Mouse (Mus musculus) left cerebral cortex, postnatal 10 days (tissue): ENCODE results near the gene Nup153. TPM values are rescaled to one million over a fixed set of nuclear protein-coding genes. Genes with fewer than 3 reads are reported as not detected.
A peak's percentile ranks its signal among the peaks of the same experiment; 100 is the strongest.

Experiments
- DNase-seq, 2 experiments: peaks; one replicate each; pipeline ENCODE4 v3.0.0; 2021 to 2022; ENCODE audit warnings: low spot score in 2 of 2, mixed read lengths in 1 of 2; ENCODE audit errors: extremely low spot score in 1 of 2
- intact Hi-C: fragments of 180-260 bp; cut with DNase I; formaldehyde crosslinking; loops from one replicate; pipeline ENCODE4 v1.15.1; 2025
- total RNA-seq, 2 experiments: library from RNA; stranded (reverse); gene quantifications; 2 replicates each; pipeline ENCODE4 v1.2.3; 2021

Gene Nup153
- total RNA-seq, 2 experiments from 2014 or later, result 64.1 to 72.2 TPM

DNA sequence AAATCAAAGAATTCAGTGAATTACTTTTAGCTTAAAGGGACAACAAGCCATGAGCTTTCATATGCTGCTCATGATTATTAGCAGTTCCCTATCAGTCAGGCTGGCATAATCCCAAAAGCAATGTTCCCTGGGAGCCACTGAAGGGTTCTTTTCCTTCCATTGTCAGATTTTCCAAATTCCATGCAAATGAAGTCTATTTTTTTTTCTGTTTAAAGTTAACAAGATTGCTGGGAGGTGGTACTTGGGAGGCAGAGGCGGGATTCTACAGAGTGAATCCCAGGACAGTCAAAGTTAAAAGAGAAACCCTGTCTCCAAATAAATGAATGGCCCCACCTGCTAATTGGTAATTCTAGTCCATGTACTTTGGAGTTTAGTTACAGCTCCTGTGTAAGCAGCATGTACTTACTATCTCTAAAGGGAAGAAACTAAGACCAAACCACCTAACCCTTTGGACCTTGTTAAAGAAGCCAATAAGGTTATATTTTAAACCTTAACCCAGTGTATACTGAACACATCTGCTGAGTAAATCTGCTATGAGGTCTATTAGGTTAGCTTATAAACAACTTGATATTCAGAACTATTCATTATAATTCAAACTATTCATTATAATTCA is 32.3 kb downstream of the Nup153 start:
- DNase-seq, result no peak
- intact Hi-C loops, result no loop called here

DNA sequence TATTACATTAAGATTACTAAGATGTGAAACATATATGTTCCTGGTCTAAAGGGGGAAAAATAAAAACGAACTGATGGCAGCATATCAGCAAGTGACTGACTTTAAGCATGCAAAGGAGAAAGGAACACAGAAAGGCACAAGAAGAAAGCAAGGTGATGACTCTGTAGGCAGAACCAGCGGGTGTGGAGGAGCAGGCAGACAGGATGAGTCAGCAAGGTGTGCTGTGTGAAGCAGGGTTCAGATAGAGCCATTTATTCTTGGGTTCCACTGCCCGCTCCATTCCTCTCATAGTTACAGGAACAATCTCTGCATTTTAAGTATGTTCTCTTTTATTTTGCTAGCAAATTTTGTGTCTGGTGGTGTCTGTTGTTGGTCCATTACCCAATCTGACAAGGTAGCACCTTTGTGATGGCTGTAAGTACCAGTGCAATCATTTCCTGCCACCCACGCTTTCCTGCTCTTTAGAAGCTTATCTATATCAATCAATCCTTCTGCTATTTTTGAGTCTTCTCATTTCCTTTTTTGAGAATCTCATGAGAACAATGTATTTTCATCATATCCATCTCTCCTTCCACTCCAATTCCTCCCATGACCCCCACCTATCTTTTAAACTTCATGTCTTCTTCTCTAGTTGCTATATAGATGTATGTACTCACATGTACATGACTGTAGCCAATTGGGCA is 37.0 kb downstream of the Nup153 start:
- intact Hi-C loops, result no loop called here
- no peak for DNase-seq

DNA sequence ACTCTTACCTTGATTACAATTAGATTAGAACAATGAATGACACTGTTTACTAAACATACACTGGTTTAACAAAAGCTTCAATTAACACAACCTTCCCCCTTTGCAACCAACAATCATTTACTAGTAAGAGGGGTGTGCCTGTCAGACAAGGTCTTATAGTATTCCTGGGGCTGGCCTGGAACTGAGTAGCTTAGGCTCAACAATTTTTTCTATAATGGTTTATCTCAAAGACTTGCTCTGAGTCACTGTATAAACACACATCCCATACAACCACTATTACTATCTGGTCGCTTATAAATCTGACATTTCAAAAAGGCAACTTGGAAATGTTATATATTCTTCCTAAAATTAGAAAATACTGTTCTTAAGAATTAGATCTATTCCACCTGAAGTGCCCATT is 44.4 kb downstream of the Nup153 start:
- DNase-seq, result no peak
- intact Hi-C loops, result loop anchor here (10.0 kb wide), 1 partner anchor 111 kb away; no protein-coding TSS in a partner anchor

DNA sequence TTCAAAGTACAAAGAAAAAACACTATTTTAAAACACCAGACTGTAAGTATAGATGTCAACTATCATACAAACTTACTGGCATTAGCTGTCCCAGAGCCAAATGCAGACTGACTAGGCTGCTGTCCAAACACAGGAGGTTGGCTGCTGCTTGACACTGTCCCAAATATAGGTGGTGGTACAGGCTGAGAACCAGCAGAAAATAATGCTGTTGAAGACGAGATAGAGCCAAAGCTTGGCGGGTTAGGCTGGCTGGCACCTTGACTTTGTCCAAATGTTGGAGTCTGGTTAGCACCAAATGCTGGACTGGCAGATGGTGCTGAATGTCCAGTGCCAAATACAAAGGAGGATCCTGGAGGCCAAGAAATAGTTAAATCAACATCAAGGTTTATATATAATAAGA is 44.8 kb downstream of the Nup153 start:
- intact Hi-C loops, result loop anchor here (10.0 kb wide), 1 partner anchor 112 kb away; no protein-coding TSS in a partner anchor
- DNase-seq, result no peak

DNA sequence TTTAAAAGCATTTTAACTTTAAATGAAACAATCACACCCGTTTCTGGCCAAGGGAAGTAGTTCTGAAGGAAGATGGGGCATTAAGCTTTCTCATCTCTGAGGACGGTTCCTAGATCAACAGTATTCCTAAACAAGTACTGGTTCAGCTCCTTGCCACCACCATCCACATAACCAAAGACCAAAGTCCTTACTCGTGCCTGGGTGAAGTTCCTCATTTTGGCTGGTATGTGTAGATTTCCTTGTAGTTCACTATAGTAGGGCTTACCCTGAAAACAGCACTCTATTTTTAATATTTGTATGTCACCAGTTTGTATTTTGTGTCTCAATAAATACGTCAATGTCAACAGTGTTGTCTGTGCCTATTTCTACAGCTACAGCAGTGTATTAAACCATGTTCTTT is 50.0 kb downstream of the Nup153 start:
- intact Hi-C loops, result no loop called here
- DNase-seq, result no peak

DNA sequence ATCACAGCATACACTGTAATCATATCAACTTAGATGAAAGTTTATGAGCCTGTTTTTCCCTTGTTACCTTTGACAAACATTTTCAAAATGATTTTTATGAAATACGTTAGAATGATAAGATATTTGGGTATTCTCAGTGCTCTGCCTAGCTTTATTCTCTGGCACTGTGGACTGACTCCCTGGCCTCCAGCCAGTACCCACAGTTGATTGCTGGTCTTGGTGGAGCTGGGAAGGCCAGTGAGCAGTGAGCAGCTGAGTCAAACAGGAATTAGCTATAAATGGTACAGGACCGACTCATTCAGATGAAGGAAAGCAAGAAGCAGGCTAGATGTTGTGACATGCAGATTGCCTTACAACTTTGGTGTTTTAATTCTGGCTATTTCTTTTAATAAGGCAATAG is 53.1 kb downstream of the Nup153 start:
- peak in 1 of 2 experiments; percentile 27 for DNase-seq
- intact Hi-C loops, result no loop called here

DNA sequence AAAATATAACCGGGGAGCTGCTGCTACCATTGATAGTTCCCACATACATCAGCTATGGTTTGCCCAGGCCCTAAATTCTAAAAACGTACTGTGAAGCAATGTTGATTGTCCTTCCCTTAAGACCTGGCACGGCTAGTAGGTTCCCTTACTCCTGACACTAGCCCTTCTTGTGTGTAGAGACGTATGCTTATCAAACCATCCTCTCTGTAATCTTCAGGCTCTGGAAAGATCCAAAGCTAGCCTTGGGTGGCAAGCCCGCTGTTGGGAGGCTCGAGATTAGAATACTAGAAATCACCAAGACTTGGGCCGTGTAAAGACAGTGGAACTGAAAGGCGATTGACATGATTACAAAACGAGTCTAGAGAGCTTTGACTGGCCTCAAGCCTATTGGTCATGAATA is 57.2 kb downstream of the Nup153 start:
- DNase-seq, result no peak
- intact Hi-C loops, result no loop called here

DNA sequence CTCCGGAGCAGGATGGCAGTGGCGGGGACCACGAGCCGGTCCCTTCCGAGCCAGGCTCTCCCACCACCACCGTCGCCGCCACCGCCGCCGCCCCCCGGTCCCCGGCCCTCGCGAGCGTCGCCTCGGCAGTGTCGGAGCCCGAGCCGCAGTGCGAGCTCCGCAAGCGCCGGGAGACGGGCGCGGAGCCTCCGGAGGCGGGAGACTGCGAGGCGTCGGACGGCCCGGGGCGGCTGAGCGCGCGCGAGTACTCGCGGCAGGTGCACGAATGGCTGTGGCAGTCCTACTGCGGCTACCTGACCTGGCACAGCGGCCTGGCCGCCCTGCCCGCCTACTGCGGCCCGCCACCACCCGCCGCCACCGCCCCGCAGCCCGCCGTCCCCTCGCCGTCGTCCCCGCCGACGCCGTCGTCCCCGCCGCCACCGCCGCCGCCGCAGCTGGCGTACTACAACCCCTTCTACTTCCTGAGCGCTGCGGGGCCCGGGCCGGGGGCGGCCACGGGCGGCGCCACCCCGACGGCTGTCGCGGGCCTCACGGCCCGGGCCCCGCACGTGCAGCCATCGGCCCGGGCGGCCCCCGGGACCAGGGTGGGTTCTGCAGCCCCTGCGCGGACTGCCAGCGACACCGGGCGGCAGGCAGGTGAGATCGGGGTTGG is 58.0 kb downstream of the Nup153 start:
- DNase-seq, result peak in 1 of 2 experiments; percentile 54
- intact Hi-C loops, result loop anchor here (5.0 to 10.0 kb wide), 2 partner anchors 165 to 252 kb away; partner anchors contain the start of genes Cap2 and Rbm24

DNA sequence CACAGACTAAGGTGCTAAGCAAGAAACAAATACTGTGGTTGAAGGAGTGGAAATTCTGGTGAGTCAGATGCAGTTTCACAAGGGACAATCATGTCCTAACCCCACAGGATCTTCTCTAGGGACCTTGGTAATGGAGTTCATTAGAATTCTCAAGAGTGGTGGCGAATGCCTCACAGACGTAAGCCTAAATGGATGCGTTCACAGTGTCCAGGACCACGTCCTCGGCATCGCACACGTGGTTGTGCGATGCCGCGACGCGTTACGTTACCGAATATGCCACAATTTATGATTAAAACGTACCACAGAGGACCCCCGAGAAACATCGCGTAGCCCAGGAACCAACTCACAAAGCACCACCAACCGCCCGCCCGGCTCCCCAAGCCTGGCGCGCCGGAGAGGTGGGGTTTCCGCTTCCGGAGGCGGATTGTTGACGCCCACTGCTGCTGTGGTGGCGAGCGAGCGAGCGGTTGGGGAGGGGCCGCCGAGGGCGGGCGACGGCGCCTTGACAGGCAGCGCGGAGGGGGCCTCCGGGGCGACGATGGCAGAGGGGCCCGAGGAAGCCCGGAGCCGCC is 58.6 kb downstream of the Nup153 start, which contains the start of gene Fam8a1:
Fam8a1 (plus strand) TSS at position 475 of the 572 bp plus-strand sequence.
- intact Hi-C loops, result loop anchor here (5.0 to 10.0 kb wide), 2 partner anchors 164 to 252 kb away; partner anchors contain the start of genes Cap2 and Rbm24

DNA sequence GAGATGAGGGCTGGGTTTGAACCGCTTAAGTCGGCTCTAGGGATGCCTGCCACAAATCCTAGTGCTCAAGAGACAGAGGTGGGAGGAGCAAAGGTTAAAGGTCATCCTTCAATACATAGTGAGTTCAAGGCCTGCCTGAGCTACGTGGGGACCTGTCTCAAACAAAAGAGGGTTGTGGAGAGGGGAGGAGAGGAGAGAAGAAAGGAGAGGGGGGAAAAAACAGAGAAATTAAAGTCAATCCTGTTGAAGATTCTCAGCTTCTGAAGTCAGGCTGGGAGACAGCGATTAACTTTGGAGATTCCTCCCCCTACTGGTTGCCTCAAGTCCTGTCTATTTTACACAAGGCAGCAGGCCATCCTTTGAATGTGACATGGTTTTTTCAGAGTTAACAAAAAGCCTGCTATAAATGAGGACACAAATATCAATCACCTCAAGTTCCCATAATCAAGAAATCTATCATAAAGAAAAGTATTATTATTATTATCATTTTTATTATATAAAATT is 64.2 kb downstream of the Nup153 start:
- intact Hi-C loops, result loop anchor here (2.0 to 10.0 kb wide), 2 partner anchors 159 to 353 kb away; partner anchors contain the start of gene Cap2
- DNase-seq, result peak in 1 of 2 experiments; percentile 60

More for the DNA sequence above, 58.6 kb downstream of the Nup153 start, which contains the start of gene Fam8a1:
- DNase-seq, result peak; percentile 90 to 95

DNA sequence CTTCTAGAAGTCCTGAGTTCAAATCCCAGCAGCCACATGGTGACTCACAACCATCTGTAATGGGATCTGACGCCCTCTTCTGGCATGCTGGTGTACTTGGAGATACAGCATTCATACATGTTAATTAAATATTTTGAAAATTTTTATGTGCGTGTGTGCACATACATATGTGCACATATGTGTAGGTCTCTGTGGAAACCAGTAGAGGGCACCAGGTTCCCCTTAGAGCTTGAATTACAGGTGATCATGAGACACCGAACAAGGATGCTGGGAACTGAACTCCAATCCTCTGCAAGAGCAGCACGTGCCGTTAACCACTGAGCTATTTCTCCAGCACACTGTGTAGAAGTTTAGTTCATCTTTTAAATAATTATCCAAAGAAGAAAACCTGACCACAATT is 68.5 kb downstream of the Nup153 start:
- no peak for DNase-seq
- intact Hi-C loops, result no loop called here

DNA sequence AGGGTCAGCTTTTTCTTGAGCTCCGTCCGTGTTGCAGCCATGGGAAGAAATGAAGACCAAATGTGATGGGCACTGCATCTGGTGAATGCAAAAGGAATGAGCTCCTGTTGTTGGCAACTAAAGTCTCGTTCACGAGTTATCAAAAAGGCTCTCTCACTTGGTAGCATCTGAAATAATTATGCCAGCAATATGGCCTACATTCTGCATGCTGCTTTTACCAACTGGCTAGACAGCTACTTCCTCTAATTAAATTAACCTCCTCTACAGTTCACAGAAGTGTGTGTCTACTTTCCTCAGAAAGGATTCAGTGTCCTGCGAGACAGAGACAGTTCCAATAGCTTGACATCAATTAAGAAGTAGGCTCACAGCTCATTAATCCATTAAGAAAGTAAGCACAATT is 73.2 kb downstream of the Nup153 start:
- intact Hi-C loops, result no loop called here

DNA sequence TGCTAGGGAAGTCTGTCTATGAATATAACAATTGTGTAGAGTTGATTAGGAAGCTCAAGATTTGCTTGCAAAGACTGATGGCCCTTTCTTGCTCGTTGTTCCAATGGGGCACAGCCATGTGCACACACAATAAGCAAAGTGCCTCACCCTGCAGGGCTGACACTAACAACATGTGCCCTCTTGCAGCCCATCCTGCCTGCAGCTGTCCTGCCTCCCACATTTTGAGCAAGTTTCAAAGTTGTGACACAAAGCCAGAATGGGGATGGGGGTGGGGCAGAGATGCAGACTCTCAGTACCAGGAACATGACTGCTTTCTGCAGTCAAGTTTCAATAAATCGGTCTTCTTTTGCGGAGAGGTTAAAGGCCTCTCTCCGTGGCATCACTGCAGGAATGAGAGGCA is 74.1 kb downstream of the Nup153 start:
- intact Hi-C loops, result no loop called here
- DNase-seq, result no peak

More for the DNA sequence above, 73.2 kb downstream of the Nup153 start:
- no peak for DNase-seq

DNA sequence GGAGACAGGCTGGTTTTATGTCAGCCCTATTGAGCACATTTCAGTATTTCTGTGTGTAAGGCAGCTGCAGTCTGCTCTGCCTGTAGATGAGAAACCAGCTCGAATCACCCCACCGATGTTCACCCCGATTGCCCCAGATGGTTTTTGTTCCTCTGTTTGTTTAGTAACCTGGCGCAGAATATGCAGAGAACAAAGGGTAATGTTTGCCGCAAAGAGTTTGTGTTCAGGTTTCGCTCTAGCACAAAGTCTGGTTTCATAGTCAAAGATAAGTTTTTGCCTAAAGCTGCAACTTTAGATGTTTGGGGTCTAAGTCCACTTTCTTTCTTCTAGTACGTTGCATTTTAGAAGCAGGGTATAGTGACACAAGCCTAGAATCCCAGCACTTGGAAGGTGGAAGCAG is 75.1 kb downstream of the Nup153 start:
- intact Hi-C loops, result no loop called here
- no peak for DNase-seq

DNA sequence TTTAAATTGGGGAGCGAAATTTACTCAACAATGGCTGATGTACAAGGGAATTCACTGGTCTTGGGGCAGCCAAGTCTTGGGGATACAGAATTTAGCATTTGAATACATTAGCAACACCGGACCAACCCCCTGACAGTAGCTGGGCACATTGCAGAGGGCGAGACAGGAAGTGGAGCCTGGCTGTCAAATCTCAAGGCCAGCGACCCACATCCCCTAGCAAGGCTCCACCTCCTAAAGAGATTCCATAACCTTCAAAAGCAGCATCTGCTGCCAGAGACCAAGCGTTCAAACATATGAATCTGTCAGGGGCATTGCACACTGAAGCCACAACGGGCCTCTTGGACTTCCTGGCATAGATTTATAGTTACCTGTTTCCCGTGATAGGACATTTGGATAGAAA is 75.9 kb downstream of the Nup153 start:
- no peak for DNase-seq
- intact Hi-C loops, result no loop called here

DNA sequence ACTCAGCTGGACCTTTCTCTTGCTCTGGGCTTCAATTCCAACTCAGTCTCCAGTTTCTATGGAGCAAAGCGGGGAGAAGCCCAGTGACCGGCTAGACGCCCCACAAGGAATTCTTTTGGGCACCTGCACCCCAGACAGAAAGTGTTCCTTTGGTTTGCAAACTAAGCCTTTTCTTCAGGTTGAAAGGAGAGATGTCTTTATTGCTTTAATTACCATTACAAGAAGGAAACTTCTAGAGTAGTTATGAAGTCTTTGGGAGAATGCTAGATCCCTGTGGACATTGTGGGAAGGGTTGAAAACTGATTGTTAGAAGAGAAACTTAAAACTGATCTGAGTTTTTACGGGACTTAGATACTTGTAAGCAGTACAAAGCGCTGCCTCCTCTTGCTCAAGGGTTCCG is 82.3 kb downstream of the Nup153 start:
- intact Hi-C loops, result no loop called here
- no peak for DNase-seq

DNA sequence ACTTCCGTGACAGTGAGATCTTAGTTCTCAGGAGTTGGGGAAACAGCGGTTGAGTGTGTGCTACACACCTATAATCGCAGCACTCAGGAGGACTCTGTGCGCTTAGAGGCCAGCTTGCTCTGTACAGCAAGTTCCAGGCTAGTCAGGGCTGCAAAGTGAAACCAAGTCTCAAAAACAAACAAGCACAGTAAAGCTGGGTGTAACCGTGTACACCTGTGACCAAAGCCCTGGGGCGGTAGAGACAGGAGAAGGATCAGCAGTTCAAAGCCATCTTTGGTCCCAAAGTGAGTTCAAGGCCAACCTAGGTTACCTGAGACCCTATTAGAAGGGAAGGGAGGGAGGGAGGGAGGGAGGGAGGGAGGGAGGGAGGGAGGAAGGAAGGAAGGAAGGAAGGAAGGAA is 83.6 kb downstream of the Nup153 start:
- intact Hi-C loops, result no loop called here
- no peak for DNase-seq

DNA sequence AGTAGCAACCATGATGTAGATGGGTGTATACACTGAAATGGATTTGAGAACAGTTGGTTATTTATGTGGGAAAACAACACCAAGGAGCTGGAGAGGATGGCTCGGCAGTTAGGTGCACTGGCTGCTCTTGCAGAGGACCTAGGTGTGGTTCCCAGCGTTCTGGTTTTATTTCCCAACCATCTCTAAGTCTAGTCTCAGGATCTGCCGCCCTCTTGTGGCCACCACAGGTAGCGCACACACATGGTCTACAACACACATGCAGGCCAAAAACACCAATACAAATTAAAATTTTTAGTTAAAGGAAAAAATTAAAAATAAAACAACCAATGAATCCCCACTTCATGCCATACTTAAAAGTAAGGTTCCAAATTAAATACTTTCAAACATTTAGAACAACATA is 85.4 kb downstream of the Nup153 start:
- no peak for DNase-seq
- intact Hi-C loops, result no loop called here
